Mouse (Mus musculus): ENCODE results near the gene Dennd1b. TPM values are rescaled to one million over a fixed set of nuclear protein-coding genes. Genes with fewer than 3 reads are reported as not detected.

Gene Dennd1b
- total RNA-seq, 2 experiments from 2014 or later, result 28.5 to 30.5 TPM

DNA sequence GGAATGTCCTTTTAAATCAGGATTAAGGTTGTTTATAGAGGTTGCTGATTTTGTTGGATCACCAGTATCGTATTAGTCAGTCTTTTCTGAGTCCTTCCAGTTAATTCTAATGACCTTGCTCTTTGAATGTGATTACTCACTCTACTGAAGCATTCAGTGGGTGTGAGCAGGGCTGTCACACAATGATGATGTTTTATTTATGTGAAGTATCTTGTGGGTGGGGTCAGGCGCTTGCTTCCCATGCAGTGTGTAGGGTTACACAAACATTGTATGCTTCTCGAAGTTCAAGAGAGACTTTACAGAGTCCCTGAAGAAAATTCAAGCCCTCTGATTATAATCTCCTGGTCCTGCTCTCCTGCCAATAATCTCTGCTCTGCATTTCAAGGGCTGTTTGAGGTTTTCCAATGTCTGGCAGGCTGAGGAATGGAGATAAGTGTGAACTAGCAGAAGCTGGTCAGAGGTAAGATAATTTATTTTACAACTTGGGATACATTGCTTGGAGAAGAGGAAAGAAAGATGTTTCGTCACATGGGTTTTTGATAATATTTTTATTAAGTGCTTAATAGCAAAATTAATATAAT, 3.2 kb upstream of the Dennd1b start:
- intact Hi-C loops (cut with DNase I), result loop anchor here (5.0 to 10.0 kb wide), 4 partner anchors 103 to 195 kb away; partner anchors contain the start of gene 2310009B15Rik
- no peak for DNase-seq (ENCODE audit: low spot score in 2 of 2)

DNA sequence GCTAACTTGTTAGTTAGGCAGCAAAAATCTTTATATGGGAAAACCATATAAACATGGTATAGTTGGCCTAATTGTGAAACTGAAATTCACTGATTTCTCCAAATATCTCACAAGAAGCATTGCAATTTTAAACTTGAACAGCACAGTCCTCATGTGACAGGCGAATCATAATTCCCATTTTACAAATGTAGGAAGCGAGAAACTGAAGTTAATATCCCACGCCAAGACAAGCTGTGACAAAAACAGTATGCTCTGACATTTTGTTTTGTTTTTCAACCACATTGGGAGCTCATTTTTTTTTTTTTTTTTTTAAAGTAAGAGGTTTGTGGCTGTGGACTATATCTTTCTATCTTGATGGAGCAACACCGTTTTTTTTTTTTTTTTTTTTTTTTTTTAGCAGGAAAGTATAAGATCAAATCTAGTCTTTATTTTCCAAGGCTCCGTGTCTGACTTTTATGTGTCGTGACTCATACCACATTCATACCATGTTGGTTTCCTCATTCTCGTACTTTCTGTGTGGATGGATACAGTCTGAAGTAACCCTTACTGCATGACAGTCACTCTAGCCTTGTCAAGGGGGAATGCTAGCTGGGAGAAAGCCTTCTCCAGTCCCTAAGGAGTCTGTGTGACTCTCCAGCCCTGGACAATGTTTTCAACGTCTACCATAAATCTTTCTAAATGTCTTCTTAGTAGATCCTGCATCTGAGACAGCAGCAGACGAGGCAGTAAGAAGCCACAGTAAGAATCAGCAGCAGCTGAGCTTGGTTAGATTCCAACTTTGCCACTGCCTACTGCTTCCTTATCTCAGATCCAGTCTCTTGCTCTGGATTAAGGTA, 751 bp upstream of the Dennd1b start:
- DNase-seq (ENCODE audit: low spot score in 2 of 2), result peak; percentile 51 to 64
- intact Hi-C loops (cut with DNase I), result loop anchor here (5.0 to 10.0 kb wide), 4 partner anchors 105 to 192 kb away; partner anchors contain the start of gene 2310009B15Rik

DNA sequence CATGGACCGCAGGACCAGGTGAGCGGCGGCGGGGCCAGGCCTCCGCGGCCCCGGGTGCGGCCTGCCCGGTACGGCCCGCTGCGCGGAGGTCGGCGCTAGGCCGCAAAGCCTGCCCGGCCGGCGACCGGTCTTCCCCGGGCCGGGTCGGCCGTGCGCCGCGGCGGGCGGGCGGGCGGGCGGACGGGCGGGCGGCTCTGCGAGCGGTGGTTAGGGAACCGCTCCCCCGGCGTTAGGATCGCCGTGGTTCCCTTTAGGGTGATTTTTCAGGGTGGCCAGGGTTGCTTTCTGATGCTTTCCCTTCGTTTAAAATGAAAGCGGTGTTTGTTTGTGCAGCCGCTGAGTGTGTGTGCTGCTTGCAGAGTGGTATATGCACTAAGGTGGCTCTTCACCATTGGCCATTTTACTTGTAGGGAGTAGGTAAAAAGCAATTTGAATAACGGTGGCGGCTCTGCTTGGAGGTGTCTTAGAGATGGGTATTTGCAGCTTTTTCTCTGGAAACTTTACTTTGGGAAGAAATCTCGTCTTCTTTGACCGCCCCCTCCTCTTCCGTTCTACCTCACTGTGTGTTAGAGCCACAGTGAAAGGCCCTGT, 728 bp downstream of the Dennd1b start:
- DNase-seq (ENCODE audit: low spot score in 2 of 2), result peak; percentile 50 to 52
- intact Hi-C loops (cut with DNase I), result loop anchor here (5.0 to 10.0 kb wide), 4 partner anchors 107 to 191 kb away; partner anchors contain the start of gene 2310009B15Rik

DNA sequence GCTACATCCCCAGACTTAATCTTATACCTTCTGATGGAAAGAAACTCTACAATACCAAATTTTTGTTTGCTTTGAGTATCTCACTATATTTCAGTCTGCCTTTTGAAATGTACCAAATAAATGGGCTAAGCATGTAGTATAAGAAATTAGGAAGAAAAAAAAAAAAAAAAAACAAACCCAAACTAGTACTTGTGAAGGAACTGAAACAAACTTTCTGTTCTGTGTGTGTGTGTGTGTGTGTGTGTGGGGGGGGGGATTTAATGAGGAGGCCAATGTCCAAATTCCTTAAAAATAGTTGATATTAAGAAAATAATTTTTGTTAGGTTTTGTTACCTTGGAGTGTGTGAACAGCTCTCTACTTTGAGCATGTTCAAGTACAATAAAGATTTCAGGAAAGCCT, 1.8 kb downstream of the Dennd1b start:
- DNase-seq (ENCODE audit: low spot score in 2 of 2), result no peak
- intact Hi-C loops (cut with DNase I), result loop anchor here (10.0 kb wide), 1 partner anchor 190 kb away; no protein-coding TSS in a partner anchor

DNA sequence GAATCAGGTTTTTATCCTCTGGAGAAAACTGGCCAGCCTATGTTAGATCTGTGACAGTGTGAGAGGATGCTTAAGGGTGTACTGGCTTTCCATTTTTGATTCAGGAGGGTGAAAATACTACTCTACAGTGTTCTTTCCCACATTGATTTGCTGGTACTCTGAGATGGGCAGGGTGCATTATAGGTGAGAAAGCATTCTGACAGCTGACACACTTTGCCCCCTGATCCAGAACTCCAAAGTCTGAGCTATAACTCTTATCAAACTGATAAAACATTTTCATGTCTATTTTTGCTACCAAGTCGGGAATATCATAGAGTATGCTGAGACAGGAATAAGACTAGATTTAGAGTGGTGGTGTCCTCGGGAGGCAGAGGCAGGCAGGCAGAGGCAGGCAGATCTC, 2.3 kb downstream of the Dennd1b start:
- DNase-seq (ENCODE audit: low spot score in 2 of 2), result no peak
- intact Hi-C loops (cut with DNase I), result loop anchor here (10.0 kb wide), 1 partner anchor 189 kb away; no protein-coding TSS in a partner anchor

DNA sequence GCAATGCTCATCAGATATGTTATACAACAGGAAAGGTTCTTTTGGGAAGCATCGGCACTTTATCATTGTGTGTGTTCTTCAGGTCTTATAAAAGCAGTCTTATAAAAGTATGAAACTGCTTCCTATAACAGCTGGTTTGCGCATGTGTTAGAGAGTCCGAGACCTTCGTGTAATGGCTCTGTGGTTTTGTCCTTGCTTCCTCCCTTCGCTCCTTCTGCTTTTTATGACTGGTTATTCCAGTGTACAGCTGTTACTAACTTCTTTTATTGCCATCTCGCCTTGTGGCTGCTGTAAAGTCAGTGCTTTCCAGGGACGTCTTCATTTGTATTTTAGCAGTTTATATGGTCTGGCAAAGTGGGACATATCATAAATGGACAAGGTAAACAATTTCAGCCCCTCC, 4.2 kb downstream of the Dennd1b start:
- DNase-seq (ENCODE audit: low spot score in 2 of 2), result no peak
- intact Hi-C loops (cut with DNase I), result loop anchor here (10.0 kb wide), 1 partner anchor 187 kb away; no protein-coding TSS in a partner anchor

DNA sequence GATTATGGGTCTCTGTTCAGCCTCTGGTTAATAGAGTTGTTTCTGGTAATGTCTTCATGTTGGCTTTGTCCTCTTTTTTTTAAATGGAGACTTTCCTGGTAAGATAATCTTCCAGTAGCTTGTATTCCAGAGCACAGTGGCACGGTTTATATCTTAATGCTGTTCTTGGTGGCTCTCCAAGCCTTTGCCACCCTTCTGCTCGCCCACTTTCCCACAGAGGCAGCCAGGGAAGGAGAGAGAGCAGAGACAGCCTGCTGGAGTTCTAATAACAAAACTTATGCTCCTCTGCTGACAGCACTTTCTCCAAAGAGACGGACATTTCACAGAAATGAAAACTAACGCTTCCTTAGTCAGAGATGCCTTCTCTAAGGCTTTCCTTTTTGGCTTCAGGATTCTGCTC, 6.8 kb downstream of the Dennd1b start:
- DNase-seq (ENCODE audit: low spot score in 2 of 2), result peak in 1 of 2 experiments; percentile 82
- intact Hi-C loops (cut with DNase I), result no loop called here

DNA sequence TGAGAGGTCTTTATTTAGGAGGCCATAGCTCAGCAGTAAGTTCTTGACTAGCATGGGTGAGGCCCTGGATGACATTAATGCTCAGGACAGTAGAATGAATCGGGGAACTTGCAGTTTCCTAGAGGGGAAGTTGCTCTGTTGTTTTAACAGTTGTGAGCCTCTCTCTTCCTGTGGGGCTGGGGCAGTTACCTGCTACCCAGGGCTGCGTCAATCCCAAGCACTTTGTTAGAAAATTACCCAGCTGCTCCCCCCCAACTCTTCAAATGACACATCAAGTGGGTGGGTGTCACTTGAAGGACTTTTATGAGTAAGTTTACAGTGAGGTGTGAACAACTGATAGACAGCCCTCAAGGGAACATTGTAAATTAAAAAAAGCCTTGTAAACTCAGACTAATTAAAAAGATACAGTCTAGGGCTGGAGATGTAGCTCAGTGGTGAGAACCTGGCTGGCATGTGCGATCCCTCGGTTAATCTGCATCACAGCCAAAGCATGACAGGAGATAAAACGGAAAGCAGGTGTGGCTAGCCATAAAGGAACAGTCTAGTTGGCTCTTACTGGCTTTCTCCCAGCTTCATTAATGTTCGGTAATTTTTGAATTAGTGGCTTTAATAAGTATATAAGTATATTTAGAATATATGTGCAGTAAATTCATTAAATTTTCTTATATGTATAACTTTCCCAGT, 10.4 kb downstream of the Dennd1b start:
- intact Hi-C loops (cut with DNase I), result no loop called here
- no peak for DNase-seq (ENCODE audit: low spot score in 2 of 2)

DNA sequence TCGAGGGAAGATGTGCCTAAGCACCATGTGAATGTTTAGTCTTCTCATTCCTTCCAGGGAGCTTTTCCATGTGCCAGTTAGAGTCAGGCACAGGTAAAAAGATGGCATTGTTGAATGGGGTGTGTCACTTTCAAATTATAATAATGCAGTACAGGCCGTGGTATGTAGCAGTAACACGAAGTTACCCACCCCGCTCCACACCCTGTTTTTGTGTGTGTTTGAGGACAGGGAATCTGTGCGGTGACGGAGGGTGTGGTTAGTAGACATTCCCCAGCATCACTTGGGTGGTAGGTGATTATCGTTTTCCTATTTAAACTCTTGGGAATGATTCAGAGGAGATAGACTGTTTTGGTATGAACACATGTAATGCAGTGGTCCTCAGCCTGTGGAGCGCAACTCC, 11.6 kb downstream of the Dennd1b start:
- intact Hi-C loops (cut with DNase I), result no loop called here
- DNase-seq (ENCODE audit: low spot score in 2 of 2), result no peak

DNA sequence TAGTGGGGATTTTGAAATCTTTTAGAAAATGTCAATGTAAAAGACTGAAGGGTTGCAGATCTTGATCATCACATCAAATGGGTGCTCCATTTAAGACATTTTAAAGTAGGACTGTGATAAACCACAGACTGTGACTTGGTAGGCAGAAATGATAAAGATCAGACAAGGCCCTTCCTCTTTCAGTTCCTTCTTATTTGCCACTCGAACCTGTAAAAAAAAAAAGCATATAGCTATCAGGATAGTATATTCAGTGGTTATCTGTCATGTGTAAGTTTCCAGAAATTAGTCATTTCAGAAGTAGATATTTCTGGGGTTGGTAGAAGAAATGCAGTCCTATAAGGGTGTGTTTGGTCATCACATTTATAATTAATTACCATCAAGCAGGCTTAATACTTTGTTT, 12.7 kb downstream of the Dennd1b start:
- intact Hi-C loops (cut with DNase I), result no loop called here
- no peak for DNase-seq (ENCODE audit: low spot score in 2 of 2)

DNA sequence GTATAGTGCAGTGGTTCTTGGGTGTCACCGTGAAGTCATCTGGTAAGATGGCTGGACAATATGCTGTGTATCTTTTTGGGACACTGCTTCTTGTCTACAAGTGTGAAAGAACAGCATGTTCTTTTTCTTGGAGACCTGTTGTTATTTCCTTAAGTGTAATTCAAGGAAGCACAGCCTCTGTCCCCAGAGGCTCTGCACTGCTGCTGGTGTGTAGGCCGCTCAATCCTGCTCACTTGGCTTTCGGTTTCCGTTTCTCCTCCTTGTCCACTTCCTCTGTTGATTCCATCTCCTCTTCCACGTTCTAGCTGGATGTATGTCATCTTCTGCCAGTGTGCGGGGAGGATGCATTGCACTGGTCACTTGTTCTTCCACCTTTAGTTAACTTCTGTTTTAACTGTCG, 19.0 kb downstream of the Dennd1b start:
- intact Hi-C loops (cut with DNase I), result no loop called here
- no peak for DNase-seq (ENCODE audit: low spot score in 2 of 2)

DNA sequence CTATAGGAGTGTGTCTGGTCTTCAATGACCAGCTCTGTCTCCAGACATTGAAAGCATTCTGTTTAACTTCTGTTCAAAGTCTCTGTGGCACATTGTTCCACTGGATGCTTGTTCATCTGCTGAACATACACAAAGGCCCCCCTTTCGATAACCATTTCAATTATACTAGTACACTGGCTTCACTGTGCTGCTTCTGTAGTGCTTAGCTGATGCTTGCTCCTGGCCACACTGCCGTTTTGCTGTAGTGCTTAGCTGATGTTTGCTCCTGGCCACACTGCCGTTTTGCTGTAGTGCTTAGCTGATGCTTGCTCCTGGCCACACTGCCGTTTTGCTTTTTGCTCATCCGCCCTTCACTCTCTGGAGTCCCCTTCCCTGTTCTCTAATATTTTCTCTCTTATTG, 19.4 kb downstream of the Dennd1b start:
- DNase-seq (ENCODE audit: low spot score in 2 of 2), result no peak
- intact Hi-C loops (cut with DNase I), result no loop called here

DNA sequence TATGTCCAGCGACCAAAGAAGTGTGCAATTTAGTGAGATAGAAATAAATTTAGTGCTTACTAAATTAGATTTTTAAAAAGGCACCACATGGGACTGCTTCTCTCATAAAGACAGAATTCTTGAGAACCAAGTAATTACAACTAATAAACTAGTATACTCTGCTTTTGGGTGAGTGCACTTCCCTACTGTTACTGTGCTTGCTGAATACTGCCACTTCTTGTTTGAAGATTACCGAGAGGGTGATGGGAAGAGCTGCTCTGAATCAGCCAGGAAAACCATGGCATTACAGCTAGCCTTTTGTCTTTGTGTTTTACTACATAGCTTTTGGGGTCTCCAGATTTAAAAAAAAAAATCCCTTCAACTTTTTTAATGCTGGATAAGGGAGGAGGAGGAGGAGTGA, 19.8 kb downstream of the Dennd1b start:
- DNase-seq (ENCODE audit: low spot score in 2 of 2), result no peak
- intact Hi-C loops (cut with DNase I), result no loop called here

DNA sequence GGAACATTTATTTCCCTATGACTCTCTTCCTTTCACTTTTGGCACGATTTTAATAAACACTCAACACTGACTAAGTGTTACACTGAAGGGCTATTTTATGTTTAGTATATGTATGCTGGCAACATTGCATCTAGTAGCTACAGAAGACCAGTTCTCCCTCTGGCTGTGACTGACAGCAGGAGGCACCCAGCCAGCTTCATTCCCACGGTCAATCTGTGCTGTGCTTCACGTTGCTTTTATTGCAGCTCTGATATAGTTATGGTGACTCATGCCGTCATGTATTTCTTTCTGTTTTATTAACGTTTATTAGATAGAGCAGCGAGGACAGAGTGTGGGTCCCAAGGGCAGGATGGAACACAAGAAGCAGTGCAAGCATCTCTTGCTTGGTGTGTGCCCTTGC, 20.2 kb downstream of the Dennd1b start:
- intact Hi-C loops (cut with DNase I), result no loop called here
- DNase-seq (ENCODE audit: low spot score in 2 of 2), result peak; percentile 45 to 87

DNA sequence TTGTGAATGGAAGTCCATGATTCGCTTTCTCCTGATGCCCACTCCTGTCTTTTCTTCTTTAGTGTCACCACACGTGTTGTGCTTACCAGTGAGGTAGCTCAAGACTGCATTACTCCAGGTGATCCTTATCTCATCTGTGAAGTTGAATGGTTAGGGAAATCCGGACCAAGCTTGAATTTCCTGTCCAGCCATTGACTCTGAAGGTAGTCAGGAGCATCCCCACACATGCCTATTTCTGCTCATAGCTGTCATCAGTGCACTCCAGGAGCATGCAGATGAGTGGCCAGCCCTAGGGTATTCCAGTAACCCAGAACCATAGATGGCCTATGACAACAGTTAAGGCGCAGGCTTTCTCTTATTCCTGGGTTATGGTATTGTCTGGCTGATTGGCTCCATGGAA, 20.9 kb downstream of the Dennd1b start:
- intact Hi-C loops (cut with DNase I), result no loop called here
- DNase-seq (ENCODE audit: low spot score in 2 of 2), result no peak

DNA sequence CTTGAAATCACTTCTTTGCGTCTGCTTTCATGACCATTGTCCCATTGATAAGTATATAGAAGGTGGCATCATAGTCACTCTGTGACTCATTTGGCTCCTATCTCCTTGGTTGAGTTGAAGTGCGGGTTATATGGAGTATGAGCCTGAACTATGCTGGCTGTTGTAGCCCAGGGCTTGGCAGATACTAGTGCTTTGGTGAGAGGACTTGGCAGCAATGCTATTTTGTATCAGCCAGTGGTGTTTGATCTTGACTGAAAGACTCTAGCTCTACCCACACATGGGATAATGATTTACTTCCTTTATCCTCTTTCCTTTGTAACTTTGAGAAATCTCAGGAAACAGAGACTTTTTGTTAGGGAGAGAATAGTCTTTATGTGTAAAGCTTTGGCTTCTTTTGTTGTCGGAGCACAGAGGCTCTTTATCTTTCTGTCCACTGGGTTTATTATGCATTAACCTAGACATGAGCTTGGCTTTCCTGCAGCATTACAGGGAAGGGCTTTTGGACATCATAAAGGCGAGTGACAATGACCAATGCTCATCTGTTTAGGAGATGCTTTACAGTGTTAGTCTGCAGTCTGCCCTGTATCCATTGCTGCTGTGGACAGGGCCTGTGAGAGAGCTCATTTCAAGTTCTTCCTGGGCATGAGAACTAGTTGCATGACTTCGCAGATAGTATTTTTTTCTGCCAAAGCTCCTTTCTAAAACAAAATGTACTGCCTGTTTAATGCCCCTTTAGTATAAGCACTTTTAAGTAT, 29.3 kb downstream of the Dennd1b start:
- intact Hi-C loops (cut with DNase I), result no loop called here
- no peak for DNase-seq (ENCODE audit: low spot score in 2 of 2)

DNA sequence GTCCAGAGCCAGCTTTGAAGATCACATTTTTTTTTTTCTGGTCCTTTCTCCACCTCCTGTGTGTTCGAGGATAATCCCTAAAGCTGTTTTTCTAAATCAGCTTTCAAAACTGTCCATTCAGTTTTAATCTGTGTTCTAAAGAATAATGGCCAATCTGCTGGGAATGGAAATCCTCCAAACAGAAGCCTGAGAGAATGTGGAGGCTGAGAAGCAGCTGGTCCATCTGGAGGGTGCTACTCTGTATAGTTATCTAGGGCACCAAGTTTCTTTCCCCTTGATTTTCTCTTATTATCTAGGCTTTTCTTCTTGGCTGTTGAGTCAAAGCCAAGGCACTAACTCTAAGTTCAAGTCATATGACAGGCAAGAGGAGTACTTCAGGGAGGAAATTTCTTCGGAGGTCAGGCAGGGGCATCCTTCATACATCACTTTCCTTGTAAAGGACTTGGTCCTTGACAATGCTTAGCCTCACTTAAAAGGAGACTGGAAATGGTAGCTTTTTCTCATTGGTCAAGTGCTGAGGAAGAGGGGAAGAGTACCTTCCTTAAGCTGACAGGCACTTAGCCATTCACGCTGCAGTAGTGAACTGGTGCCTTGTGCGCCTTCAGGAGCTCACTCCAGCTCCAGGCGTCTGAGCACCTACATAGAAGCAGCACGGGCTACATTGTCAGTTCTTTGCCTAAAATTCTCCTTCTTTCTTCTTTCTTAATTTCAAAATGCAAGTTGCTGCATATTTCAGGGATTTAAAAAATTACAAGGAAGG, 32.6 kb downstream of the Dennd1b start:
- intact Hi-C loops (cut with DNase I), result no loop called here
- peak; percentile 46 to 90 for DNase-seq (ENCODE audit: low spot score in 2 of 2)

DNA sequence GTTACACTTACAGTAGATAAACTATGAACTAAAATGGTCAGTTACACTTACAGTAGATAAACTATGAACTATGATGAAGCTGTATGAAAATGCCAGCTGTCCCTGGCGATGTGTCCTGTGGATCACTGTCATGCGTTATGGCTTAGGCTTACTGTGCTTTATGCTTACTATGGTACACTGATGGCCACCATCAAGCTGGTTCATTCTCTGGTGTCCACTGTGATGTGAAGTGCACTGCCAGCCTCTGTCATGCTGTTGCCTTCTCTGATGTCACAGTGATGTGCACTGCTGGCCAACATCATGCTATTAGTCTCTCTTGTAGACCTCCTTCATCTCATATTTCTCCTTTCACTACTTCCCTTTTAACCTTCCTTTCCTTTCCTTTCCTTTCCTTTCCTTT, 33.4 kb downstream of the Dennd1b start:
- no peak for DNase-seq (ENCODE audit: low spot score in 2 of 2)
- intact Hi-C loops (cut with DNase I), result no loop called here

Data from left cerebral cortex, postnatal 25 days (tissue).